Mouse (Mus musculus) liver, embryonic 13.5 days (tissue): Measurements from ENCODE around the gene Selenop. TPM values are rescaled to one million over a fixed set of nuclear protein-coding genes. Genes with fewer than 3 reads are reported as not detected.

Experiments
- ATAC-seq: fragments of 200-750 bp; cut with Nextera tagmentation; 2 replicates; pipeline ENCODE4 v1.8.0; 2017; ENCODE audit warnings: low read depth, mild to moderate bottlenecking, moderate number of reproducible peaks, moderate library complexity
- DNase-seq: peaks from one replicate; pipeline ENCODE4 v3.0.0; 2022
- H3K27ac ChIP-seq: fragments of 300-500 bp; sonication (generic); 2 replicates; pipeline ENCODE4 v1.5.1; 2015; ENCODE audit warnings: moderate library complexity, mild to moderate bottlenecking, inconsistent platforms
- H3K27me3 ChIP-seq: fragments of 300-500 bp; sonication (generic); 2 replicates; pipeline ENCODE4 v1.6.1; 2015; ENCODE audit warnings: mild to moderate bottlenecking, inconsistent platforms
- H3K36me3 ChIP-seq: fragments of 300-500 bp; sonication (generic); 2 replicates; pipeline ENCODE4 v1.6.1; 2015; ENCODE audit warnings: mild to moderate bottlenecking, inconsistent platforms
- H3K4me1 ChIP-seq: fragments of 300-500 bp; sonication (generic); replicated peaks from 2 replicates; pipeline ENCODE4 v1.6.1; 2015; ENCODE audit warnings: inconsistent platforms
- H3K4me2 ChIP-seq: fragments of 300-500 bp; sonication (generic); 2 replicates; pipeline ENCODE4 v1.6.1; 2015; ENCODE audit warnings: inconsistent platforms, mild to moderate bottlenecking, moderate library complexity
- H3K4me3 ChIP-seq: fragments of 300-500 bp; sonication (generic); replicated peaks from 2 replicates; pipeline ENCODE4 v1.5.1; 2015; ENCODE audit warnings: mild to moderate bottlenecking, inconsistent platforms
- H3K9ac ChIP-seq: fragments of 300-500 bp; sonication (generic); 2 replicates; pipeline ENCODE4 v1.6.1; 2015; ENCODE audit warnings: mild to moderate bottlenecking, inconsistent platforms
- H3K9me3 ChIP-seq: fragments of 300-500 bp; sonication (generic); replicated peaks from 2 replicates; pipeline ENCODE4 v1.6.1; 2016; ENCODE audit warnings: inconsistent platforms
- WGBS: fragments of 180-500 bp; shearing (Covaris S2); methylation state at CpG from one replicate; pipeline ENCODE4 v1.1.7; 2015; ENCODE audit not compliant: insufficient replicate concordance; 5-methylcytosine and 5-hydroxymethylcytosine counted together
- polyA plus RNA-seq: library from polyadenylated mRNA; unstranded; fragments of >200 nt; fragmentation: Nextera tagmentation; extraction: Ambion mirVana; gene quantifications from 2 replicates; pipeline ENCODE4 v1.2.1, GENCODE M21; 2015

The Selenop gene
- polyA plus RNA-seq, 1 experiment from 2014 or later: 279 TPM

GRCm38 (mm10) chr15:3300361-3301100 lies 32.2 kb downstream of the Selenop start:
- Histone ChIP-seq H3K36me3 (no peaks in the 10 kb centered on the region), H3K4me1 (no peaks in the 10 kb centered on the region), H3K9ac (no peak overlapping the region), H3K4me2 (no peak overlapping the region), H3K9me3 (no peaks in the 10 kb centered on the region), H3K27me3 (no peaks in the 10 kb centered on the region), H3K4me3 (no peak overlapping the region), H3K27ac (no peak overlapping the region)
- 59% methylated on average over 4 of the region's 4 CpGs for WGBS
- DNase-seq (no peak), ATAC-seq (no peak)

GRCm38 (mm10) chr15:3303426-3303825 lies 35.1 kb downstream of the Selenop start, which contains the start of gene Ccdc152:
TSS of gene Ccdc152 (minus strand) at chr15:3303526.
- 77% methylated on average over 12 of the region's 12 CpGs for WGBS
- H3K27me3 ChIP-seq: no peaks in the 10 kb centered on the region
- H3K9me3 ChIP-seq: no peaks in the 10 kb centered on the region
- no peak within 1 kb of the TSS for H3K4me3 ChIP-seq
- ATAC-seq: no peak
- no peaks in the 10 kb centered on the region for H3K36me3 ChIP-seq
- no peaks in the 10 kb centered on the region for H3K4me1 ChIP-seq
- no peak within 1 kb of the TSS for H3K9ac ChIP-seq
- no peak within 1 kb of the TSS for H3K27ac ChIP-seq
- H3K4me2 ChIP-seq: no peak within 1 kb of the TSS
- no peak for DNase-seq

GRCm38 (mm10) chr15:3309856-3310255 lies 41.5 kb downstream of the Selenop start:
- H3K4me2 ChIP-seq: no peak overlapping the region
- no peaks in the 10 kb centered on the region for H3K27me3 ChIP-seq
- H3K27ac ChIP-seq: no peak overlapping the region
- 56% methylated on average over 3 of the region's 3 CpGs for WGBS
- no peak overlapping the region for H3K9ac ChIP-seq
- no peaks in the 10 kb centered on the region for H3K36me3 ChIP-seq
- H3K4me3 ChIP-seq: no peak overlapping the region
- no peaks in the 10 kb centered on the region for H3K9me3 ChIP-seq
- no peak for ATAC-seq
- no peak for DNase-seq
- H3K4me1 ChIP-seq: no peaks in the 10 kb centered on the region

DNA sequence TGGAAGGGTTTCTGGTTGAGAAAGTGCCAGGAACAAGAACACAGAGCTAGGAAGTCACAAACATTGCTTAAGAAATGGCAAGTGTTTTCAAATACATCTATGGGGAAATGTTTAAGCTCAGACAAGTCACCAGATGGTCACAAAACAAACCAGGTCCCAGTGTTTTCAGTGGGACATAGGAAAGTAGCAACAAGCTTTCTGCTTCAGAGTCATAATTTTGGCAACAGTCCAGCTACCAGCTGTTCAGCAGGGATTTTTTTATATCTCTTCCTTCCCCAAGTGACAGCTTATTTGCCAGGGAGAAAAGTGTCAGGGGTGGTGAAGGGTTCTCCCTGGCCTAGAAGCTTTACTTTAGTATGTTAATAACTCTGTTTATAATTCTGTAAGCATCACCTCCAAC lies 44.6 kb downstream of the Selenop start:
- DNase-seq (no peak), ATAC-seq (no peak)
- Histone ChIP-seq H3K27me3 (no peaks in the 10 kb centered on the region), H3K4me1 (no peaks in the 10 kb centered on the region), H3K36me3 (no peaks in the 10 kb centered on the region), H3K4me2 (no peak overlapping the region), H3K9me3 (no peaks in the 10 kb centered on the region), H3K27ac (no peak overlapping the region), H3K4me3 (no peak overlapping the region), H3K9ac (no peak overlapping the region)

GRCm38 (mm10) chr15:3316617-3317016 lies 48.3 kb downstream of the Selenop start:
- DNase-seq (no peak), ATAC-seq (no peak)
- H3K9me3 ChIP-seq: no peaks in the 10 kb centered on the region
- WGBS: 59% methylated on average over 2 of the region's 2 CpGs
- no peaks in the 10 kb centered on the region for H3K4me1 ChIP-seq
- H3K9ac ChIP-seq: no peak overlapping the region
- H3K36me3 ChIP-seq: peaks cover 5% of the 10 kb centered on the region; the same call in 1 of the 2 replicates
- no peaks in the 10 kb centered on the region for H3K27me3 ChIP-seq
- no peak overlapping the region for H3K4me3 ChIP-seq
- no peak overlapping the region for H3K27ac ChIP-seq
- no peak overlapping the region for H3K4me2 ChIP-seq

- Histone ChIP-seq H3K4me1 (no peaks in the 10 kb centered on the region), H3K36me3 (peaks cover 5% of the 10 kb centered on the region; the same call in 1 of the 2 replicates), H3K4me2 (no peak overlapping the region), H3K9me3 (no peaks in the 10 kb centered on the region), H3K4me3 (no peak overlapping the region), H3K27me3 (no peaks in the 10 kb centered on the region), H3K27ac (no peak overlapping the region), H3K9ac (no peak overlapping the region)
- WGBS: 74% methylated on average over 9 of the region's 9 CpGs
- ATAC-seq (no peak), DNase-seq (no peak)
Observed at GRCm38 (mm10) chr15:3319929-3320328, 51.6 kb downstream of the Selenop start.

- no peaks in the 10 kb centered on the region for H3K27me3 ChIP-seq
- no peaks in the 10 kb centered on the region for H3K9me3 ChIP-seq
- H3K9ac ChIP-seq: no peak overlapping the region
- H3K4me2 ChIP-seq: no peak overlapping the region
- peaks cover 5% of the 10 kb centered on the region; the same call in 1 of the 2 replicates for H3K36me3 ChIP-seq
- no peak overlapping the region for H3K27ac ChIP-seq
- DNase-seq (no peak), ATAC-seq (no peak)
- no peaks in the 10 kb centered on the region for H3K4me1 ChIP-seq
- H3K4me3 ChIP-seq: no peak overlapping the region
Observed at GRCm38 (mm10) chr15:3323041-3323440, 54.7 kb downstream of the Selenop start.

Other genes with a start within 250 kb of the Selenop start
- gene Ccdc152, start 35.0 kb downstream of the Selenop start, polyA plus RNA-seq: 0.20 and 0.27 TPM in 2 replicates